Mouse (Mus musculus) B cell, adult (primary cell): ENCODE measurements around the gene Scoc. TPM values are rescaled to one million over a fixed set of nuclear protein-coding genes. Genes with fewer than 3 reads are reported as not detected.

Experiments used
- total RNA-seq: library from RNA; stranded (reverse); gene quantifications from 4 replicates; pipeline ENCODE4 v1.2.4, GENCODE M21; 2023; ENCODE audit not compliant: inconsistent age

Gene Scoc
- 16.4 to 22.8 TPM (median 21.1 TPM) in 4 replicates for total RNA-seq

GRCm38 (mm10) chr8:83458222-83458621 is at the start of gene Scoc:
TSS of gene Scoc (minus strand) at chr8:83458391.

GRCm38 (mm10) chr8:83389316-83390005 is 68.7 kb downstream of the Scoc start, which contains the start of gene Clgn:
TSS of gene Clgn (plus strand) at chr8:83389867.

Other genes starting within 250 kb of the Scoc start
- gene Ucp1, start 168.0 kb downstream of the Scoc start, total RNA-seq, result not detected in 4 replicates
- gene Elmod2, start 125.9 kb downstream of the Scoc start, total RNA-seq, result 10.8 to 16.8 TPM (median 13.8 TPM) in 4 replicates
- not detected in 4 replicates for gene Mgat4d, start 109.9 kb downstream of the Scoc start, total RNA-seq
- not detected in 4 replicates for gene Clgn, start 68.5 kb downstream of the Scoc start, total RNA-seq
- not detected in 4 replicates for gene Olfr370, start 77.4 kb upstream of the Scoc start, total RNA-seq
- gene Ndufb7, start 108.3 kb upstream of the Scoc start, total RNA-seq, result 78.6 to 95.9 TPM (median 83.3 TPM) in 4 replicates
- 184 to 225 TPM (median 220 TPM) in 4 replicates for gene Tecr, start 149.6 kb upstream of the Scoc start, total RNA-seq
- 88.1 to 108 TPM (median 91.7 TPM) in 4 replicates for gene Dnajb1, start 149.8 kb upstream of the Scoc start, total RNA-seq
- gene Gipc1, start 194.3 kb upstream of the Scoc start, total RNA-seq, result 24.5 to 29.6 TPM (median 27.1 TPM) in 4 replicates
- 0.35 to 0.77 TPM (median 0.50 TPM) in 4 replicates for gene Ptger1, start 208.3 kb upstream of the Scoc start, total RNA-seq
- gene Pkn1, start 240.8 kb upstream of the Scoc start, total RNA-seq, result 340 to 352 TPM (median 342 TPM) in 4 replicates